Mouse (Mus musculus) stomach, postnatal 0 days (tissue): ENCODE results near the gene Copg2.

Source experiments
- CTCF ChIP-seq: IDR thresholded peaks from 2 replicates; pipeline ENCODE4 v1.5.1; 2016; ENCODE audit warnings: antibody characterized with exemption, low read depth, mild to moderate bottlenecking, moderate library complexity
- EP300 ChIP-seq: optimal IDR thresholded peaks from 2 replicates; pipeline ENCODE3; 2016; ENCODE audit warnings: antibody characterized with exemption

- no peak for TF ChIP-seq CTCF
- no peak for TF ChIP-seq EP300
These were observed 4.8 kb downstream of the Copg2 start for GRCm38 (mm10) chr6:30891761-30892160.
